Mouse (Mus musculus): ENCODE measurements around the gene Lyrm4. TPM values are rescaled to one million over a fixed set of nuclear protein-coding genes. Genes with fewer than 3 reads are reported as not detected.

Lyrm4 gene
- polyA plus RNA-seq, 1 experiment from 2014 or later: 20.3 TPM

GRCm38 (mm10) chr13:36131401-36131800 is 14.1 kb upstream of the Lyrm4 start:
- no peaks in the 10 kb centered on the region for H3K4me1 ChIP-seq
- H3K36me3 ChIP-seq (replicated peaks): no peaks in the 10 kb centered on the region
- H3K27ac ChIP-seq: no peak overlapping the region
- H3K9me3 ChIP-seq: no peaks in the 10 kb centered on the region
- H3K4me3 ChIP-seq (replicated peaks): no peak overlapping the region
- no peak for ATAC-seq (ENCODE audit: low FRiP score)
- 95% methylated on average over 5 of the region's 5 CpGs for WGBS
- no peaks in the 10 kb centered on the region for H3K27me3 ChIP-seq
- no peak overlapping the region for H3K4me2 ChIP-seq
- H3K9ac ChIP-seq: no peak overlapping the region

- no peaks in the 10 kb centered on the region for H3K4me1 ChIP-seq
- H3K9ac ChIP-seq: no peak overlapping the region
- ATAC-seq (ENCODE audit: low FRiP score): no peak
- H3K27me3 ChIP-seq: no peaks in the 10 kb centered on the region
- no peak overlapping the region for H3K27ac ChIP-seq
- 80% methylated on average over 2 of the region's 2 CpGs for WGBS
- no peaks in the 10 kb centered on the region for H3K9me3 ChIP-seq
- no peaks in the 10 kb centered on the region for H3K36me3 ChIP-seq (replicated peaks)
- H3K4me3 ChIP-seq (replicated peaks): no peak overlapping the region
- no peak overlapping the region for H3K4me2 ChIP-seq
These were observed 12.2 kb upstream of the Lyrm4 start for GRCm38 (mm10) chr13:36129360-36130054.

GRCm38 (mm10) chr13:36120606-36121005 is 3.3 kb upstream of the Lyrm4 start:
- Histone ChIP-seq H3K36me3 (replicated peaks) (no peaks in the 10 kb centered on the region), H3K9me3 (no peaks in the 10 kb centered on the region), H3K4me3 (replicated peaks) (no peak overlapping the region), H3K27ac (no peak overlapping the region), H3K4me2 (no peak overlapping the region), H3K4me1 (peaks cover 19% of the 10 kb centered on the region), H3K9ac (no peak overlapping the region), H3K27me3 (no peaks in the 10 kb centered on the region)
- ATAC-seq (ENCODE audit: low FRiP score): no peak

- Histone ChIP-seq H3K9ac (no peak overlapping the region), H3K27ac (no peak overlapping the region), H3K36me3 (replicated peaks) (no peaks in the 10 kb centered on the region), H3K27me3 (no peaks in the 10 kb centered on the region), H3K9me3 (no peaks in the 10 kb centered on the region), H3K4me2 (no peak overlapping the region), H3K4me3 (replicated peaks) (no peak overlapping the region), H3K4me1 (peaks cover 21% of the 10 kb centered on the region)
- ATAC-seq (ENCODE audit: low FRiP score): no peak
- WGBS: 76% methylated on average over 4 of the region's 4 CpGs
These were observed 2.4 kb upstream of the Lyrm4 start for GRCm38 (mm10) chr13:36119684-36120083.

- Histone ChIP-seq H3K27ac (no peak overlapping the region), H3K4me2 (peak overlapping the region; percentile 88), H3K4me3 (replicated peaks) (peak overlapping the region; percentile 66), H3K9ac (peak overlapping the region; percentile 64), H3K9me3 (no peaks in the 10 kb centered on the region), H3K4me1 (peaks cover 21% of the 10 kb centered on the region), H3K36me3 (replicated peaks) (no peaks in the 10 kb centered on the region), H3K27me3 (no peaks in the 10 kb centered on the region)
- ATAC-seq (ENCODE audit: low FRiP score): peak; percentile 16
- 7% methylated on average over 21 of the region's 21 CpGs for WGBS
These were observed 695 bp downstream of the Lyrm4 start for GRCm38 (mm10) chr13:36116520-36117142.

GRCm38 (mm10) chr13:36113181-36113580 is 4.1 kb downstream of the Lyrm4 start:
- Histone ChIP-seq H3K4me1 (peaks cover 11% of the 10 kb centered on the region; the same call in 1 of the 2 replicates), H3K36me3 (replicated peaks) (no peaks in the 10 kb centered on the region), H3K4me3 (replicated peaks) (no peak overlapping the region), H3K9ac (no peak overlapping the region), H3K27me3 (no peaks in the 10 kb centered on the region), H3K4me2 (no peak overlapping the region), H3K27ac (no peak overlapping the region), H3K9me3 (no peaks in the 10 kb centered on the region)
- WGBS: 90% methylated on average over 5 of the region's 5 CpGs
- no peak for ATAC-seq (ENCODE audit: low FRiP score)

GRCm38 (mm10) chr13:36111331-36111730 is 6.0 kb downstream of the Lyrm4 start:
- H3K27me3 ChIP-seq: no peaks in the 10 kb centered on the region
- H3K4me1 ChIP-seq: peaks cover 7% of the 10 kb centered on the region; the same call in 1 of the 2 replicates
- no peaks in the 10 kb centered on the region for H3K36me3 ChIP-seq (replicated peaks)
- H3K9ac ChIP-seq: no peak overlapping the region
- no peak for ATAC-seq (ENCODE audit: low FRiP score)
- no peaks in the 10 kb centered on the region for H3K9me3 ChIP-seq
- H3K4me2 ChIP-seq: no peak overlapping the region
- WGBS: 95% methylated on average over 2 of the region's 2 CpGs
- no peak overlapping the region for H3K27ac ChIP-seq
- H3K4me3 ChIP-seq (replicated peaks): no peak overlapping the region

GRCm38 (mm10) chr13:36108528-36108927 is 8.8 kb downstream of the Lyrm4 start:
- no peaks in the 10 kb centered on the region for H3K9me3 ChIP-seq
- no peak overlapping the region for H3K27ac ChIP-seq
- WGBS: 97% methylated on average over 4 of the region's 4 CpGs
- H3K4me2 ChIP-seq: no peak overlapping the region
- no peak for ATAC-seq (ENCODE audit: low FRiP score)
- no peak overlapping the region for H3K4me3 ChIP-seq (replicated peaks)
- no peak overlapping the region for H3K9ac ChIP-seq
- H3K36me3 ChIP-seq (replicated peaks): no peaks in the 10 kb centered on the region
- no peaks in the 10 kb centered on the region for H3K27me3 ChIP-seq
- no peaks in the 10 kb centered on the region for H3K4me1 ChIP-seq

GRCm38 (mm10) chr13:36105591-36105990 is 11.7 kb downstream of the Lyrm4 start:
- H3K4me1 ChIP-seq: no peaks in the 10 kb centered on the region
- no peaks in the 10 kb centered on the region for H3K36me3 ChIP-seq (replicated peaks)
- no peak overlapping the region for H3K9ac ChIP-seq
- no peak overlapping the region for H3K27ac ChIP-seq
- 85% methylated on average over 6 of the region's 6 CpGs for WGBS
- H3K4me3 ChIP-seq (replicated peaks): no peak overlapping the region
- ATAC-seq (ENCODE audit: low FRiP score): no peak
- no peaks in the 10 kb centered on the region for H3K9me3 ChIP-seq
- H3K27me3 ChIP-seq: no peaks in the 10 kb centered on the region
- no peak overlapping the region for H3K4me2 ChIP-seq

- 84% methylated on average over 5 of the region's 5 CpGs for WGBS
- H3K27me3 ChIP-seq: no peaks in the 10 kb centered on the region
- H3K36me3 ChIP-seq (replicated peaks): 0 out of 2 replicates have a peak, but pooled peaks cover 7% of the 10 kb centered on the region
- no peaks in the 10 kb centered on the region for H3K9me3 ChIP-seq
- no peak overlapping the region for H3K4me2 ChIP-seq
- H3K4me3 ChIP-seq (replicated peaks): no peak overlapping the region
- no peak overlapping the region for H3K27ac ChIP-seq
- no peaks in the 10 kb centered on the region for H3K4me1 ChIP-seq
- ATAC-seq (ENCODE audit: low FRiP score): no peak
- H3K9ac ChIP-seq: no peak overlapping the region
These were observed 20.5 kb downstream of the Lyrm4 start for GRCm38 (mm10) chr13:36096684-36097383.

GRCm38 (mm10) chr13:36088168-36088567 is 29.2 kb downstream of the Lyrm4 start:
- no peak overlapping the region for H3K4me3 ChIP-seq (replicated peaks)
- 85% methylated on average over 4 of the region's 4 CpGs for WGBS
- no peaks in the 10 kb centered on the region for H3K9me3 ChIP-seq
- peaks cover 18% of the 10 kb centered on the region; the same call in 1 of the 2 replicates for H3K36me3 ChIP-seq (replicated peaks)
- H3K27ac ChIP-seq: no peak overlapping the region
- no peak for ATAC-seq (ENCODE audit: low FRiP score)
- H3K27me3 ChIP-seq: no peaks in the 10 kb centered on the region
- no peak overlapping the region for H3K9ac ChIP-seq
- no peaks in the 10 kb centered on the region for H3K4me1 ChIP-seq
- no peak overlapping the region for H3K4me2 ChIP-seq

GRCm38 (mm10) chr13:36087427-36087826 is 29.9 kb downstream of the Lyrm4 start:
- no peak overlapping the region for H3K27ac ChIP-seq
- no peak overlapping the region for H3K9ac ChIP-seq
- ATAC-seq (ENCODE audit: low FRiP score): no peak
- H3K4me2 ChIP-seq: no peak overlapping the region
- H3K4me3 ChIP-seq (replicated peaks): no peak overlapping the region
- H3K9me3 ChIP-seq: no peaks in the 10 kb centered on the region
- peaks cover 17% of the 10 kb centered on the region; the same call in 1 of the 2 replicates for H3K36me3 ChIP-seq (replicated peaks)
- no peaks in the 10 kb centered on the region for H3K4me1 ChIP-seq
- WGBS: 91% methylated on average over 2 of the region's 2 CpGs
- H3K27me3 ChIP-seq: no peaks in the 10 kb centered on the region
